Mouse (Mus musculus) intestine, embryonic 16.5 days (tissue): Measurements from ENCODE around the gene Sec24b. TPM values are rescaled to one million over a fixed set of nuclear protein-coding genes. Genes with fewer than 3 reads are reported as not detected.

ENCODE experiments used
- ATAC-seq: fragments of 200-750 bp; cut with Nextera tagmentation; 2 replicates; pipeline ENCODE4 v1.8.0; 2017; ENCODE audit warnings: moderate TSS enrichment, moderate library complexity
- H3K27ac ChIP-seq: fragments of 300-500 bp; sonication (generic); 2 replicates; pipeline ENCODE4 v1.5.1; 2014; ENCODE audit warnings: mild to moderate bottlenecking, low read length
- H3K27me3 ChIP-seq: fragments of 300-500 bp; sonication (generic); replicated peaks from 2 replicates; pipeline ENCODE4 v1.6.1; 2014; ENCODE audit warnings: low read length, control low read depth, mixed read lengths; ENCODE audit not compliant: control insufficient read depth, insufficient read depth
- H3K36me3 ChIP-seq: fragments of 300-500 bp; sonication (generic); 2 replicates; pipeline ENCODE4 v1.6.1; 2014; ENCODE audit warnings: low read length, control low read depth; ENCODE audit not compliant: control insufficient read depth, insufficient read depth
- H3K4me1 ChIP-seq: fragments of 300-500 bp; sonication (generic); 2 replicates; pipeline ENCODE4 v1.6.1; 2014; ENCODE audit warnings: low read length, control low read depth, mixed read lengths; ENCODE audit not compliant: control insufficient read depth, insufficient read depth
- H3K4me2 ChIP-seq: fragments of 300-500 bp; sonication (generic); 2 replicates; pipeline ENCODE4 v1.6.1; 2014; ENCODE audit warnings: low read depth, low read length, control low read depth
- H3K4me3 ChIP-seq: fragments of 300-500 bp; sonication (generic); 2 replicates; pipeline ENCODE4 v1.5.1; 2014; ENCODE audit warnings: mild to moderate bottlenecking, low read length
- H3K9ac ChIP-seq: fragments of 300-500 bp; sonication (generic); 2 replicates; pipeline ENCODE4 v1.6.1; 2014; ENCODE audit warnings: low read depth, low read length
- H3K9me3 ChIP-seq: fragments of 300-500 bp; sonication (generic); 2 replicates; pipeline ENCODE4 v1.6.1; 2016; ENCODE audit warnings: low read length, control low read depth; ENCODE audit not compliant: control insufficient read depth
- WGBS: fragments of 180-500 bp; shearing (Covaris S2); extraction: QIAGEN DNeasy Blood & Tissue Kit; methylation state at CpG from one replicate; pipeline ENCODE4 v1.1.7; 2014; 5-methylcytosine and 5-hydroxymethylcytosine counted together
- polyA plus RNA-seq: library from polyadenylated mRNA; unstranded; fragments of >200 nt; fragmentation: Nextera tagmentation; extraction: Ambion mirVana; gene quantifications from 2 replicates; pipeline ENCODE4 v1.2.1, GENCODE M21; 2015

Sec24b gene
- polyA plus RNA-seq, 1 experiment from 2014 or later: 25.4 TPM

DNA sequence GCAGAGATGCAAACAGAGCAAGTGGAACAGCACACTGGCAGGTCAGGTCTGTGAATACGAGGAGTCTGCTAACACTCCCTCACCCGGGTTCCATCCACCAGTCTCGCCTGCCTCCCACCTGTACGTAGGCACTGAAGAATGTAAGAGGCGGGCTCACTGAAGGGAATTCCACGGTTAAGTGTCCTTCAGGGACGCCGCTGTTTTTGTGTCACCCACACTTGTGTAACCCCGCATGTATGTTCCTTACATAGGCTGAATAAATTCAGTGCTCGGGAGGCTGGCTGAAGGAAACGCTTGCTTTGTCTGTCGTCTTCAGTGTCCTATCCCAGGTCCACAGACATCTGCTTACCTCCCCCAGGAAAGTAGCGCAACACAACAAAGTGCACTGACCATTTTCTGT lies 74.1 kb downstream of the Sec24b start:
- H3K27me3 ChIP-seq: no peaks in the 10 kb centered on the region
- H3K4me2 ChIP-seq: no peak overlapping the region
- no peak overlapping the region for H3K9ac ChIP-seq
- H3K4me3 ChIP-seq: no peak overlapping the region
- no peak overlapping the region for H3K27ac ChIP-seq
- no peaks in the 10 kb centered on the region for H3K4me1 ChIP-seq
- H3K36me3 ChIP-seq: peaks cover 40% of the 10 kb centered on the region
- WGBS: 97% methylated on average over 13 of the region's 13 CpGs
- no peaks in the 10 kb centered on the region for H3K9me3 ChIP-seq
- ATAC-seq: no peak

GRCm38 (mm10) chr3:129985335-129985734 lies 76.0 kb downstream of the Sec24b start:
- Histone ChIP-seq H3K27ac (no peak overlapping the region), H3K9ac (no peak overlapping the region), H3K4me2 (no peak overlapping the region), H3K27me3 (no peaks in the 10 kb centered on the region), H3K4me1 (no peaks in the 10 kb centered on the region), H3K36me3 (peaks cover 26% of the 10 kb centered on the region), H3K9me3 (no peaks in the 10 kb centered on the region), H3K4me3 (no peak overlapping the region)
- 92% methylated on average over 4 of the region's 4 CpGs for WGBS
- no peak for ATAC-seq

- peaks cover 21% of the 10 kb centered on the region for H3K36me3 ChIP-seq
- H3K4me2 ChIP-seq: no peak overlapping the region
- no peak overlapping the region for H3K9ac ChIP-seq
- no peak for ATAC-seq
- WGBS: 97% methylated on average over 5 of the region's 5 CpGs
- H3K27ac ChIP-seq: no peak overlapping the region
- no peaks in the 10 kb centered on the region for H3K9me3 ChIP-seq
- no peaks in the 10 kb centered on the region for H3K4me1 ChIP-seq
- H3K27me3 ChIP-seq: no peaks in the 10 kb centered on the region
- H3K4me3 ChIP-seq: no peak overlapping the region
These were observed 76.6 kb downstream of the Sec24b start for GRCm38 (mm10) chr3:129984797-129985196.

GRCm38 (mm10) chr3:129982271-129982670 lies 79.1 kb downstream of the Sec24b start:
- no peaks in the 10 kb centered on the region for H3K27me3 ChIP-seq
- H3K9me3 ChIP-seq: no peaks in the 10 kb centered on the region
- no peak overlapping the region for H3K4me2 ChIP-seq
- peaks cover 8% of the 10 kb centered on the region for H3K36me3 ChIP-seq
- ATAC-seq: no peak
- no peak overlapping the region for H3K9ac ChIP-seq
- H3K4me3 ChIP-seq: no peak overlapping the region
- no peak overlapping the region for H3K27ac ChIP-seq
- H3K4me1 ChIP-seq: no peaks in the 10 kb centered on the region
- WGBS: 57% methylated on average over 5 of the region's 5 CpGs

GRCm38 (mm10) chr3:129981756-129982155 lies 79.6 kb downstream of the Sec24b start:
- Histone ChIP-seq H3K27ac (no peak overlapping the region), H3K9me3 (no peaks in the 10 kb centered on the region), H3K4me3 (no peak overlapping the region), H3K9ac (no peak overlapping the region), H3K36me3 (peaks cover 5% of the 10 kb centered on the region), H3K4me2 (no peak overlapping the region), H3K27me3 (no peaks in the 10 kb centered on the region), H3K4me1 (no peaks in the 10 kb centered on the region)
- no peak for ATAC-seq
- WGBS: 79% methylated on average over 11 of the region's 11 CpGs

GRCm38 (mm10) chr3:129979510-129979909 lies 81.8 kb downstream of the Sec24b start:
- WGBS: 33% methylated on average over 6 of the region's 6 CpGs
- no peak for ATAC-seq
- H3K36me3 ChIP-seq: peaks cover 5% of the 10 kb centered on the region
- no peaks in the 10 kb centered on the region for H3K27me3 ChIP-seq
- H3K27ac ChIP-seq: no peak overlapping the region
- H3K9ac ChIP-seq: no peak overlapping the region
- no peak overlapping the region for H3K4me2 ChIP-seq
- no peaks in the 10 kb centered on the region for H3K9me3 ChIP-seq
- H3K4me1 ChIP-seq: no peaks in the 10 kb centered on the region
- no peak overlapping the region for H3K4me3 ChIP-seq

GRCm38 (mm10) chr3:129978716-129979115 lies 82.6 kb downstream of the Sec24b start:
- no peak for ATAC-seq
- 85% methylated on average over 9 of the region's 9 CpGs for WGBS
- H3K27ac ChIP-seq: no peak overlapping the region
- peaks cover 5% of the 10 kb centered on the region for H3K36me3 ChIP-seq
- H3K4me1 ChIP-seq: no peaks in the 10 kb centered on the region
- no peak overlapping the region for H3K9ac ChIP-seq
- no peak overlapping the region for H3K4me2 ChIP-seq
- H3K27me3 ChIP-seq: no peaks in the 10 kb centered on the region
- H3K9me3 ChIP-seq: no peaks in the 10 kb centered on the region
- no peak overlapping the region for H3K4me3 ChIP-seq

DNA sequence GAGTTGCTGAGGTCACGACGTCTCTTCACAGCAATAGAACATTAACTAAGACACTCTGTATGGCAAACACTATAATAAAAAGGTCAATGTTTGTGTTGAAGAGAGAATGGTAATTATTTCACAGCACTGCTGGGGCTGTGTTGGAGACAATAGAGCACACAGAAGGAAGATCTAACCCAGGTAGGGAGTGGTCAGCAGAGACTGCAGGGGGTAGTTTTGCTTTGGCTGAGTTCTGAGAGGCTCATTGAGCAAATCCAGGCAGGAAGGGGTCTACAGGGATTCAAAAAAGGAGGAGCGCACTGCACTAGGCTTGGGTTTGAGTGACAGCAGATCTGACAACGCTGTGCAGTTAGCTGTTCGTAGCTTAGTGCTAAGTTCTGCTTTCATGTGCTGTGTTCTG lies 85.0 kb downstream of the Sec24b start:
- H3K4me3 ChIP-seq: no peak overlapping the region
- WGBS: 72% methylated on average over 5 of the region's 5 CpGs

GRCm38 (mm10) chr3:129970529-129971515 lies 90.5 kb downstream of the Sec24b start:
- Histone ChIP-seq H3K27ac (no peak overlapping the region), H3K27me3 (peaks cover 13% of the 10 kb centered on the region; the same call in 1 of the 2 replicates), H3K9me3 (no peaks in the 10 kb centered on the region), H3K4me2 (peak overlapping the region; percentile 100), H3K4me1 (peaks cover 13% of the 10 kb centered on the region), H3K9ac (no peak overlapping the region; the same call in 1 of the 2 replicates), H3K36me3 (no peaks in the 10 kb centered on the region), H3K4me3 (peak overlapping the region; percentile 70)
- WGBS: 17% methylated on average over 19 of the region's 19 CpGs
- peak; percentile 65 for ATAC-seq

More for the DNA sequence above, 85.0 kb downstream of the Sec24b start:
- no peaks in the 10 kb centered on the region for H3K9me3 ChIP-seq
- H3K4me1 ChIP-seq: no peaks in the 10 kb centered on the region
- no peaks in the 10 kb centered on the region for H3K36me3 ChIP-seq
- no peak overlapping the region for H3K27ac ChIP-seq
- H3K27me3 ChIP-seq: no peaks in the 10 kb centered on the region
- H3K9ac ChIP-seq: no peak overlapping the region
- no peak for ATAC-seq
- H3K4me2 ChIP-seq: no peak overlapping the region
